Mouse (Mus musculus) lung, postnatal 0 days (tissue): ENCODE data around the gene Arhgap10. TPM values are rescaled to one million over a fixed set of nuclear protein-coding genes. Genes with fewer than 3 reads are reported as not detected.
A peak's percentile ranks its signal among the peaks of the same experiment; 100 is the strongest.

Experiments
- ATAC-seq: fragments of 200-750 bp; cut with Nextera tagmentation; 2 replicates; pipeline ENCODE4 v1.8.0; 2017; ENCODE audit warnings: moderate library complexity
- DNase-seq: peaks from one replicate; pipeline ENCODE4 v3.0.0-alpha.2; 2016; ENCODE audit warnings: low spot score
- H3K27ac ChIP-seq: fragments of 300-500 bp; sonication (generic); 2 replicates; pipeline ENCODE4 v1.5.1; 2014; ENCODE audit warnings: antibody characterized with exemption, mild to moderate bottlenecking, low read length, mixed read lengths
- H3K27me3 ChIP-seq: fragments of 300-500 bp; sonication (generic); replicated peaks from 2 replicates; pipeline ENCODE4 v1.6.1; 2014; ENCODE audit warnings: low read length, mixed read lengths; ENCODE audit not compliant: insufficient read depth
- H3K36me3 ChIP-seq: fragments of 300-500 bp; sonication (generic); 2 replicates; pipeline ENCODE4 v1.6.1; 2014; ENCODE audit warnings: low read length, mixed read lengths; ENCODE audit not compliant: insufficient read depth
- H3K4me1 ChIP-seq: fragments of 300-500 bp; sonication (generic); 2 replicates; pipeline ENCODE4 v1.6.1; 2014; ENCODE audit warnings: antibody characterized with exemption, low read depth, low read length, mixed read lengths; ENCODE audit not compliant: insufficient read depth
- H3K4me2 ChIP-seq: fragments of 300-500 bp; sonication (generic); replicated peaks from 2 replicates; pipeline ENCODE4 v1.6.1; 2014; ENCODE audit warnings: low read depth, mild to moderate bottlenecking, low read length, moderate library complexity, mixed read lengths
- H3K4me3 ChIP-seq: fragments of 300-500 bp; sonication (generic); 2 replicates; pipeline ENCODE4 v1.5.1; 2014; ENCODE audit warnings: low read depth, low read length
- H3K9ac ChIP-seq: fragments of 300-500 bp; sonication (generic); replicated peaks from 2 replicates; pipeline ENCODE4 v1.6.1; 2014; ENCODE audit warnings: low read depth, mild to moderate bottlenecking
- H3K9me3 ChIP-seq: fragments of 300-500 bp; sonication (generic); 2 replicates; pipeline ENCODE4 v1.6.1; 2016; ENCODE audit warnings: low read length, mixed read lengths
- CTCF ChIP-seq: IDR thresholded peaks from 2 replicates; pipeline ENCODE4 v1.5.1; 2016; ENCODE audit warnings: antibody characterized with exemption, mild to moderate bottlenecking
- EP300 ChIP-seq: IDR thresholded peaks from 2 replicates; pipeline ENCODE4 v1.6.1; 2016; ENCODE audit warnings: antibody characterized with exemption, mild to moderate bottlenecking, control low read depth
- WGBS: fragments of 180-500 bp; shearing (Covaris S2); extraction: QIAGEN DNeasy Blood & Tissue Kit; methylation state at CpG from one replicate; pipeline ENCODE4 v1.1.7; 2014; 5-methylcytosine and 5-hydroxymethylcytosine counted together
- polyA plus RNA-seq: library from polyadenylated mRNA; unstranded; fragments of >200 nt; fragmentation: Nextera tagmentation; extraction: Ambion mirVana; gene quantifications from 2 replicates; pipeline ENCODE4 v1.2.1, GENCODE M21; 2015

Arhgap10 gene
- polyA plus RNA-seq, 1 experiment from 2014 or later = 15.9 TPM

GRCm38 (mm10) chr8:77534358-77534992 lies 16.7 kb upstream of the Arhgap10 start:
- DNase-seq (no peak), ATAC-seq (no peak)
- Histone ChIP-seq H3K9me3 (no peaks in the 10 kb centered on the region), H3K27ac (no peak overlapping the region), H3K4me1 (no peaks in the 10 kb centered on the region), H3K4me2 (no peak overlapping the region), H3K9ac (no peak overlapping the region), H3K36me3 (no peaks in the 10 kb centered on the region), H3K27me3 (no peaks in the 10 kb centered on the region), H3K4me3 (no peak overlapping the region)
- TF ChIP-seq CTCF (no peak), EP300 (no peak)
- WGBS = 61% methylated on average over 8 of the region's 8 CpGs

GRCm38 (mm10) chr8:77526130-77526529 lies 8.4 kb upstream of the Arhgap10 start:
- 63% methylated on average over 8 of the region's 8 CpGs for WGBS

GRCm38 (mm10) chr8:77524906-77525305 lies 7.2 kb upstream of the Arhgap10 start:
- peak; percentile 47 for TF ChIP-seq CTCF
- no peak for TF ChIP-seq EP300
- no peak overlapping the region for H3K9ac ChIP-seq
- no peak overlapping the region for H3K4me3 ChIP-seq
- no peak for DNase-seq
- no peaks in the 10 kb centered on the region for H3K9me3 ChIP-seq
- H3K4me1 ChIP-seq = 0 out of 2 replicates have a peak, but pooled peaks cover 3% of the 10 kb centered on the region
- no peaks in the 10 kb centered on the region for H3K36me3 ChIP-seq
- H3K27ac ChIP-seq = no peak overlapping the region
- H3K27me3 ChIP-seq = no peaks in the 10 kb centered on the region
- 91% methylated on average over 2 of the region's 2 CpGs for WGBS
- no peak overlapping the region for H3K4me2 ChIP-seq
- no peak for ATAC-seq

More at GRCm38 (mm10) chr8:77526130-77526529, 8.4 kb upstream of the Arhgap10 start:
- Histone ChIP-seq H3K4me2 (no peak overlapping the region), H3K4me1 (0 out of 2 replicates have a peak, but pooled peaks cover 3% of the 10 kb centered on the region), H3K4me3 (no peak overlapping the region), H3K9ac (no peak overlapping the region), H3K27ac (no peak overlapping the region), H3K9me3 (no peaks in the 10 kb centered on the region), H3K36me3 (no peaks in the 10 kb centered on the region), H3K27me3 (no peaks in the 10 kb centered on the region)
- DNase-seq = no peak
- no peak for ATAC-seq
- TF ChIP-seq EP300 (no peak), CTCF (no peak)

DNA sequence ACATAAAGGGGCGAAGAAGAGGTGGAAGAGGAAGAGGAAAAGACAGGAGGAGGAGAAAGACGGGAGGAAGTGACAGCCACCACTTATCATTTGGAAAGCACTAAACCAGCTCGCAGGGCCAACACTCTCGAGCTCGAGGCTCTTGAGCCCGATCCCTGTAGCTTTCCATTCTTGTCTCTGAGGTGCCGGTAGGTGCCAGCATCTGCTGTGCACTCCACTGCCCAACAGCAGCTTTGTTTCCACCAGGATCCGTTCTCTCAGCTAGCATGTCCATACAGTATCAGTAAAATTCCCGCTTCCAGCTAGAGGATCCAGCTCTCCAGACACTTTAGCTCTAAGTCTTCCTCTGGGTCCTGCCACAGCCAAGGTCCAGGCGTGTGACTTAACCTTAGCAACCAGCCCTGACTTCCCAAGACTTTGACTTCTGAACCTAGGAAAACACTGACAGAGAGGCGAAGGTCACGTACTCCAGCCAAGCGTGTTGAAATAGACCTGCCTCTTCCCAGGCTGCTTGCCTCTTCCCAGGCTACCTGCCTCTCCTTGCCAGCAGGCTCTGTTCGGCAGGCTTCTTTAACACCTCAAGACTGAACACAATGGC lies 6.4 kb upstream of the Arhgap10 start:
- Histone ChIP-seq H3K27me3 (no peaks in the 10 kb centered on the region), H3K4me1 (0 out of 2 replicates have a peak, but pooled peaks cover 3% of the 10 kb centered on the region), H3K9ac (no peak overlapping the region), H3K27ac (no peak overlapping the region), H3K9me3 (no peaks in the 10 kb centered on the region), H3K4me3 (no peak overlapping the region), H3K36me3 (no peaks in the 10 kb centered on the region), H3K4me2 (peak overlapping the region; percentile 32)
- ATAC-seq (peak; percentile 39), DNase-seq (no peak)
- no peak for TF ChIP-seq EP300
- TF ChIP-seq CTCF = no peak
- WGBS = 40% methylated on average over 14 of the region's 14 CpGs

DNA sequence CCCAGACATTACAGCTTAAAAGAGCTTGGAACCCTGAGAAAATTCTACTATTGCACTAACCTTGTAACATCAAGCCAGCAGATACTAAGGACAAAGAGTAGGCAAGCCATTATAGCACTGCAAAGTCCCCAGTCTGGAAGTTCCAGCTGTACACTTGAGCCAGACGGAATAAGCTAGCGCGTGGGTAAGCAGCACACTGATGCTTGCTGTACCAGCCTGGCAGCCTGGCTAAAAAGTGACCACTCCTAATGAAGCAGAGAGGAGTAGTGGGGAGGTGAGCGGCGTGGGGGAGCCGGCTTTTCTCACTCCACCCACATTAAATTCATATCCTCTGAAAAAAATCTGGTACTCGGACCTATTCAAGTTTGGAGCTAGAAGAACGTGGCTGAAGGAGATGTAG lies 5.2 kb upstream of the Arhgap10 start:
- DNase-seq (no peak), ATAC-seq (no peak)
- Histone ChIP-seq H3K27me3 (no peaks in the 10 kb centered on the region), H3K27ac (no peak overlapping the region), H3K9me3 (no peaks in the 10 kb centered on the region), H3K4me1 (0 out of 2 replicates have a peak, but pooled peaks cover 3% of the 10 kb centered on the region), H3K4me2 (no peak overlapping the region), H3K4me3 (no peak overlapping the region), H3K9ac (no peak overlapping the region), H3K36me3 (no peaks in the 10 kb centered on the region)
- TF ChIP-seq EP300 (no peak), CTCF (no peak)
- 57% methylated on average over 8 of the region's 8 CpGs for WGBS

DNA sequence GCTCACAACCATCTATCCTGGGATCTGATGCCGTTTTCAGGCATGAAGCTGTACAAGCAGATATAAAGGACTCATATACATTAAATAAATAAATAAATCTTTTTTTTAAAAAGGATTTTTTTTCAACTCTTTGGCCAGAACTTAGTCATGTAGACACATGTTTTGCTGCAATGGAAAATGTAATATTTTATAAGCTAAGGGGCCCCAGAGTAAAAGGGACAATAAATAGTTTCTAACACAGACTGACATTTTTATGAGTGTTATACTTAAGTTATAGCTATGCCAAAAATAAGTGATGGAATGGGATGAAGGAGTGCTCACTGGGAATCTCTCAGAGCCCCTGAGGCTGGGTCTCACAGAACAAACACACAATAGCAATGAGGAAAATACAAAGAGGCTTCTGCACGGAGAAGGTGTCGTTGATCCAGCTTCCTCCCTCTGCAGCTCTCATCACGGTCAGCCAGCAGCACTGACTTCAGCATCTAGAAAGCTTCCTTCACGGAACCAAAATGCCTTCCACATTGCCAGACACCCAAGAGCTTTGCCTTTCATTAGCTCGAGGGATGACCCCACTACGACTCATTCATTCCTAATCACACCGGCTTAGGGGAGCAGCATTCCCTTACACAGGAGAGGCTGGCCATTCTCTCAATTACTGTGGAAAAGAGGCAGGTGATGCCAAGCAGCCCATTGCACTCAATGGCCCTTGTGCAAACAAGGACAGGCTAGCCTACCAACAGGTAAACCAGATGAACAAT lies 3.5 kb upstream of the Arhgap10 start:
- no peaks in the 10 kb centered on the region for H3K9me3 ChIP-seq
- H3K36me3 ChIP-seq = no peaks in the 10 kb centered on the region
- DNase-seq = no peak
- 77% methylated on average over 8 of the region's 8 CpGs for WGBS
- no peak overlapping the region for H3K4me2 ChIP-seq
- H3K27ac ChIP-seq = no peak overlapping the region
- H3K9ac ChIP-seq = no peak overlapping the region
- H3K4me3 ChIP-seq = no peak overlapping the region
- ATAC-seq = no peak
- H3K27me3 ChIP-seq = no peaks in the 10 kb centered on the region
- 0 out of 2 replicates have a peak, but pooled peaks cover 3% of the 10 kb centered on the region for H3K4me1 ChIP-seq
- TF ChIP-seq EP300 (no peak), CTCF (no peak)
